Mouse (Mus musculus) right cerebral cortex, adult 18-20 months (tissue): ENCODE data around the gene Zfp276.
A peak's percentile ranks its signal among the peaks of the same experiment; 100 is the strongest.

ENCODE experiments used
- DNase-seq: peaks from one replicate; pipeline ENCODE4 v3.0.0; 2022; ENCODE audit warnings: mixed read lengths

The Zfp276 gene

GRCm38 (mm10) chr8:123292281-123292680, 38.3 kb downstream of the Zfp276 start:
- DNase-seq = no peak

- no peak for DNase-seq
Measured at GRCm38 (mm10) chr8:123292785-123293184, 38.8 kb downstream of the Zfp276 start.

GRCm38 (mm10) chr8:123298301-123298700, 44.3 kb downstream of the Zfp276 start:
- DNase-seq = no peak

- no peak for DNase-seq
Measured at GRCm38 (mm10) chr8:123308738-123309137, 54.7 kb downstream of the Zfp276 start.

- DNase-seq = no peak
Measured at GRCm38 (mm10) chr8:123317781-123318466, 63.9 kb downstream of the Zfp276 start.

- DNase-seq = peak; percentile 95
Measured at GRCm38 (mm10) chr8:123318467-123318911, 64.5 kb downstream of the Zfp276 start, which contains the start of gene Fanca. Fanca (minus strand) TSS chr8:123318576.
